Mouse (Mus musculus): ENCODE results near the gene Cyld.

DNA sequence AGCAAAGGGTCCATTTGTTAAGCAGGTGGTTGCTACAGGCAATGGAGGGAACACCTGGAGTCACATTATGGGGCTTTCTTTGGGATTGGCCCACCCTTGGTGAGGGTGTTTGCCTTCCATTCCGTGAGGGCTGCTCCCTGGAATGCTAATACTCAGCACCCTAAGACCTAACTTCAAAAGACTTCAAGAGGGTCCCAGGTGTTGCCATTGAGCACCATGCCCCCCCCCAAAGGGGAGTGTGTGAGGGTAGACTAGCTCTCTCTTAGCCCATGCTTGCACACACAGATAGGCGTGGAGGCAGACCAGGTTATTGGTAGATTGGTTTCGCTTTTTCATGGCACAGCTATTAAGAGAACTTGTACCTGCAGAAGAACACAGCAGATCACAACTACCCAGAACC is 83.3 kb downstream of the Cyld start:
- no peak for TF ChIP-seq CTCF (IDR thresholded peaks at IDR 0.05; ENCODE audit: low read depth, low read length)
- TF ChIP-seq GATA2 (IDR thresholded peaks at IDR 0.05; ENCODE audit: borderline replicate concordance, low read depth, low read length), result no peak
- TF ChIP-seq TAL1 (conservative IDR thresholded peaks at IDR 0.05; ENCODE audit: low read depth, low read length), result no peak

Measured in G1E (cell line).